Mouse (Mus musculus) small intestine, adult 2 months (tissue): ENCODE data around the gene Osbpl9.

Experiments
- CTCF ChIP-seq: fragments of 200-500 bp; IDR thresholded peaks from 2 replicates; pipeline ENCODE4 v1.5.1; 2012; ENCODE audit warnings: low read depth, mild to moderate bottlenecking, control low read depth, inconsistent platforms, low read length, moderate library complexity, mixed read lengths; ENCODE audit not compliant: insufficient replicate concordance, insufficient read length; ENCODE audit errors: extremely low read depth
- POLR2A ChIP-seq: fragments of 200-500 bp; IDR thresholded peaks from 2 replicates; pipeline ENCODE4 v1.6.1; 2012; ENCODE audit warnings: low read depth, mild to moderate bottlenecking, control low read depth, inconsistent platforms, low read length, moderate library complexity

- TF ChIP-seq CTCF = no peak
- no peak for TF ChIP-seq POLR2A
These were observed 36.6 kb upstream of the Osbpl9 start for GRCm38 (mm10) chr4:109238428-109239268.
